Mouse (Mus musculus) liver, embryonic 15.5 days (tissue): Measurements from ENCODE around the gene Sfi1. TPM values are rescaled to one million over a fixed set of nuclear protein-coding genes. Genes with fewer than 3 reads are reported as not detected.

Experiments
- ATAC-seq: fragments of 200-750 bp; cut with Nextera tagmentation; 2 replicates; pipeline ENCODE4 v1.8.0; 2017; ENCODE audit warnings: moderate number of reproducible peaks, mild to moderate bottlenecking, moderate library complexity; ENCODE audit not compliant: insufficient read depth
- H3K27ac ChIP-seq: fragments of 300-500 bp; sonication (generic); replicated peaks from 2 replicates; pipeline ENCODE4 v1.5.1; 2015; ENCODE audit warnings: mild to moderate bottlenecking, inconsistent platforms
- H3K27me3 ChIP-seq: fragments of 300-500 bp; sonication (generic); 2 replicates; pipeline ENCODE4 v1.6.1; 2015; ENCODE audit warnings: mild to moderate bottlenecking, inconsistent platforms
- H3K36me3 ChIP-seq: fragments of 300-500 bp; sonication (generic); replicated peaks from 2 replicates; pipeline ENCODE4 v1.6.1; 2015; ENCODE audit warnings: moderate library complexity, mild to moderate bottlenecking, inconsistent platforms
- H3K4me1 ChIP-seq: fragments of 300-500 bp; sonication (generic); replicated peaks from 2 replicates; pipeline ENCODE4 v1.6.1; 2015; ENCODE audit warnings: inconsistent platforms
- H3K4me2 ChIP-seq: fragments of 300-500 bp; sonication (generic); 2 replicates; pipeline ENCODE4 v1.6.1; 2015; ENCODE audit warnings: moderate library complexity, mild to moderate bottlenecking, inconsistent platforms
- H3K4me3 ChIP-seq: fragments of 300-500 bp; sonication (generic); replicated peaks from 2 replicates; pipeline ENCODE4 v1.5.1; 2015; ENCODE audit warnings: mild to moderate bottlenecking, inconsistent platforms
- H3K9ac ChIP-seq: fragments of 300-500 bp; sonication (generic); 2 replicates; pipeline ENCODE4 v1.6.1; 2015; ENCODE audit warnings: moderate library complexity, mild to moderate bottlenecking, inconsistent platforms
- H3K9me3 ChIP-seq: fragments of 300-500 bp; sonication (generic); replicated peaks from 2 replicates; pipeline ENCODE4 v1.6.1; 2016; ENCODE audit warnings: inconsistent platforms
- WGBS: fragments of 180-500 bp; shearing (Covaris S2); methylation state at CpG from one replicate; pipeline ENCODE4 v1.1.7; 2015; ENCODE audit warnings: mixed read lengths; ENCODE audit not compliant: insufficient replicate concordance; 5-methylcytosine and 5-hydroxymethylcytosine counted together
- polyA plus RNA-seq: library from polyadenylated mRNA; unstranded; fragments of >200 nt; fragmentation: Nextera tagmentation; extraction: Ambion mirVana; gene quantifications from 2 replicates; pipeline ENCODE4 v1.2.1, GENCODE M21; 2015

Gene Sfi1
- polyA plus RNA-seq = 3.2 and 4.2 TPM in 2 replicates

GRCm38 (mm10) chr11:3193363-3193762 is at the start of gene Sfi1:
Gene Sfi1, minus strand, starts transcription at chr11:3193463.
- no peak within 1 kb of the TSS for H3K4me2 ChIP-seq

GRCm38 (mm10) chr11:3242395-3242794 is 49.1 kb upstream of the Sfi1 start:
- H3K27ac ChIP-seq = no peak overlapping the region
- H3K9me3 ChIP-seq = no peaks in the 10 kb centered on the region
- H3K9ac ChIP-seq = no peak overlapping the region
- WGBS = 83% methylated on average over 7 of the region's 7 CpGs
- H3K36me3 ChIP-seq = peaks cover 98% of the 10 kb centered on the region
- H3K4me3 ChIP-seq = no peak overlapping the region
- H3K27me3 ChIP-seq = no peaks in the 10 kb centered on the region
- H3K4me2 ChIP-seq = no peak overlapping the region
- no peaks in the 10 kb centered on the region for H3K4me1 ChIP-seq
- ATAC-seq = no peak

More at GRCm38 (mm10) chr11:3193363-3193762, at the start of gene Sfi1:
- no peak within 1 kb of the TSS for H3K27ac ChIP-seq
- 76% methylated on average over 25 of the region's 25 CpGs for WGBS
- ATAC-seq = no peak
- H3K36me3 ChIP-seq = no peaks in the 10 kb centered on the region
- H3K9me3 ChIP-seq = no peaks in the 10 kb centered on the region
- no peaks in the 10 kb centered on the region for H3K27me3 ChIP-seq
- H3K9ac ChIP-seq = no peak within 1 kb of the TSS
- H3K4me1 ChIP-seq = no peaks in the 10 kb centered on the region
- no peak within 1 kb of the TSS for H3K4me3 ChIP-seq

DNA sequence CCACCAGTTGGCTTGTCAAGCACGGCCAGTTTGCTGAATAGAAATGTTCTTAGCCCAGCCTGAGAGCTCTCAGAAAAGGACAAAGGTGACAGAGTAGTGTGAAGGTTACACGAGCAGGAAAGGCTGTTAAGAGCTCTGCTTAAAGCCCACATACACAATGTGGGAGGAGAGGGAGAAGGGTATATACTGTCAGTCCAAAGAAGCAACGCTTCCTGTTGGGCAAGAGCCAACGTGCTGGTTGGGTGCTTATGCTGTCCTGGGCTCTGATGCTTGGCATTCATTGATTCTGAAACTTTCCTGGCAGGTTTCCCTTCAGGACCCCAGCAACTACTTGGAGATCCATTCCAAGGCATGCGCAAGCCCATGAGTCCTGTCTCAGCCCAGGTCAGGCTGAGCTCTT is 42.0 kb upstream of the Sfi1 start:
- 0 out of 2 replicates have a peak, but pooled peaks cover 6% of the 10 kb centered on the region for H3K4me1 ChIP-seq
- 78% methylated on average over 5 of the region's 5 CpGs for WGBS

DNA sequence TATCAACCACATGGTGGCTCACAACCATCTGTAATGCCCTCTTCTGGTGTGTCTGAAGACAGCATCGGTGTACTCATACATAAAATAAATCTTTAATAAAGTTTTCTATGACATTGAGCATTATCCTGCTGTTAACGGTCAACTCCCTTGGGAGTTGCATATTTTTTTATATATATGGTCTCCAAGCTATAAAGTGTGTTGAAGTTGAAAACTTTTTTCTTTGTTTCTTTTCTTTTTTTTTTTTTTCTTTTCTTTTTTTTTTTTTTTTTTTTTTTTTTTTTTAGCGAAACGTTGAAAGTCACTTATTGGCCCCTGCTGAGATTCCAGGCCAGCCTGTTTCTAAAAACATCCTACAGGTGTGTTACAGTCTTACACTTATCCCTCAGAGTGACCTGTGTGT is 40.4 kb upstream of the Sfi1 start:
- ATAC-seq = no peak

More for the DNA sequence above, 42.0 kb upstream of the Sfi1 start:
- no peak overlapping the region for H3K4me2 ChIP-seq
- H3K27me3 ChIP-seq = no peaks in the 10 kb centered on the region
- no peak overlapping the region for H3K27ac ChIP-seq
- ATAC-seq = no peak
- H3K36me3 ChIP-seq = peaks cover 97% of the 10 kb centered on the region
- no peak overlapping the region for H3K4me3 ChIP-seq
- no peak overlapping the region for H3K9ac ChIP-seq
- no peaks in the 10 kb centered on the region for H3K9me3 ChIP-seq

GRCm38 (mm10) chr11:3232248-3232647 is 39.0 kb upstream of the Sfi1 start:
- no peak overlapping the region for H3K27ac ChIP-seq
- WGBS = 68% methylated on average over 3 of the region's 3 CpGs
- no peaks in the 10 kb centered on the region for H3K9me3 ChIP-seq
- H3K9ac ChIP-seq = no peak overlapping the region
- ATAC-seq = no peak
- no peak overlapping the region for H3K4me2 ChIP-seq
- 0 out of 2 replicates have a peak, but pooled peaks cover 6% of the 10 kb centered on the region for H3K4me1 ChIP-seq
- H3K36me3 ChIP-seq = peaks cover 92% of the 10 kb centered on the region
- no peaks in the 10 kb centered on the region for H3K27me3 ChIP-seq
- no peak overlapping the region for H3K4me3 ChIP-seq

More for the DNA sequence above, 40.4 kb upstream of the Sfi1 start:
- H3K4me3 ChIP-seq = no peak overlapping the region
- H3K4me2 ChIP-seq = no peak overlapping the region
- 92% methylated on average over 4 of the region's 4 CpGs for WGBS
- H3K27ac ChIP-seq = no peak overlapping the region
- 0 out of 2 replicates have a peak, but pooled peaks cover 6% of the 10 kb centered on the region for H3K4me1 ChIP-seq
- H3K9ac ChIP-seq = no peak overlapping the region
- peaks cover 95% of the 10 kb centered on the region for H3K36me3 ChIP-seq
- H3K9me3 ChIP-seq = no peaks in the 10 kb centered on the region
- H3K27me3 ChIP-seq = no peaks in the 10 kb centered on the region

DNA sequence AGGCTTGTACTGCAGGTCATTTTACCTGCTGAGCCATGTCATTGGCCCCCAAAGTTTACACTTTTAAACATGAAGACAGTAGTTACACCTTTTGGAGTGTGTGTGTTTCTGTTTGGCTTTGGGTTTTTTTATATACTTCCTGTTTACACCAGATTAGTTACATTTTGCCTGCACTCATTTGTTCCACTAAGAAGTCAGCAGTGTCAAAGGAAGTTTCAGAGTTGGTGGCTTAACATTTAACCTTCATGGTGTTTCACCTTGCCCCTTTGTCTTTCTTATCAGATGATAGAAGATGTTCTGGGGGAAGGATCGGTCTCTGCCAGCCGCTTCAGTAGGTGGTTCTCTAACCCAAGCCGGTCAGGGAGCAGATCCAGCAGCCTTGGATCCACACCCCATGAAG is 33.9 kb upstream of the Sfi1 start:
- no peak for ATAC-seq
- no peaks in the 10 kb centered on the region for H3K4me1 ChIP-seq
- no peak overlapping the region for H3K9ac ChIP-seq
- no peak overlapping the region for H3K4me3 ChIP-seq
- H3K27ac ChIP-seq = no peak overlapping the region
- H3K36me3 ChIP-seq = peaks cover 92% of the 10 kb centered on the region
- H3K9me3 ChIP-seq = no peaks in the 10 kb centered on the region
- no peaks in the 10 kb centered on the region for H3K27me3 ChIP-seq
- no peak overlapping the region for H3K4me2 ChIP-seq
- WGBS = 87% methylated on average over 3 of the region's 3 CpGs

DNA sequence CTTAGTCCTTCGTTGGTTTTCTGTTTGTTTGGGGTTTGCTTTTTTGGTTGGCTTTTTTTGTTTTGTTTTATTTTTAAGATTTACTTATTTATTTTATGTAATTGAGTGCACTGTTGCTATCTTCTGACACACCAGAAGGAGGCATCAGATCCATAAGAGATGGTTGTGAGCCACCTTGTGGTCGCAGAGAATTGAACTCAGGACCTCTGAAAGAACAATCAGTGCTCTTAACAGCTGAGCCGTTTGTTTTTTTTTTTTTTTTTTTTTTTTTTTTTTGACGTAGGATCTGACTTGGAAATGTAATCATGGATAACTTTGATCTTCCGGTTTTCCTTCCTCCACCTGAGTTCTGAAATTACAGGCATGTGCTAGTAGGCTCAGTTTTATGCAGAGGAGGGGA is 29.8 kb upstream of the Sfi1 start:
- no peaks in the 10 kb centered on the region for H3K4me1 ChIP-seq
- H3K27me3 ChIP-seq = no peaks in the 10 kb centered on the region
- no peak overlapping the region for H3K4me2 ChIP-seq
- ATAC-seq = no peak
- 73% methylated on average over 5 of the region's 5 CpGs for WGBS
- H3K27ac ChIP-seq = no peak overlapping the region
- H3K9ac ChIP-seq = no peak overlapping the region
- no peak overlapping the region for H3K4me3 ChIP-seq
- H3K9me3 ChIP-seq = no peaks in the 10 kb centered on the region
- peaks cover 90% of the 10 kb centered on the region for H3K36me3 ChIP-seq

DNA sequence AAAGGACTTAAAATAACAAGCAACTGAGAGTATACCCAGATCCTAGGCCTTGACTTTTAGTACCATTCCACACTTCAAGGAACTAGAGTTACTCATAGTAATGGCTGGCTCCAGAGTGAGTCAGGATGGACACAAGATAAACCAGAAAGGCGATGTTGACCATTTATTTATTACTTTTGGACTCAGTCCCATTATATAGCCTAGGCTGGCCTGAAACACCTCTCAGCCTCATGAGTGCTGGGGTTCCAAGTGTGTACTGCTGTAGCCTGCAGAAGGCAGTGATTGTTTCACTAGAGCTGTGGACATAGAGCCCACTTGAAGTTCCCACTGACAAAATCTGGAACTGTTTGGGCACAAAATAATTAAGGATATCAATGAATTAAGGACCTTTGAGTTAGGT is 19.3 kb upstream of the Sfi1 start:
- H3K36me3 ChIP-seq = peaks cover 92% of the 10 kb centered on the region
- H3K9me3 ChIP-seq = no peaks in the 10 kb centered on the region
- no peaks in the 10 kb centered on the region for H3K27me3 ChIP-seq
- no peak overlapping the region for H3K4me2 ChIP-seq
- H3K27ac ChIP-seq = no peak overlapping the region
- H3K4me1 ChIP-seq = 0 out of 2 replicates have a peak, but pooled peaks cover 5% of the 10 kb centered on the region
- no peak overlapping the region for H3K9ac ChIP-seq
- 64% methylated on average over 1 of the region's 1 CpGs for WGBS
- ATAC-seq = no peak
- H3K4me3 ChIP-seq = no peak overlapping the region

DNA sequence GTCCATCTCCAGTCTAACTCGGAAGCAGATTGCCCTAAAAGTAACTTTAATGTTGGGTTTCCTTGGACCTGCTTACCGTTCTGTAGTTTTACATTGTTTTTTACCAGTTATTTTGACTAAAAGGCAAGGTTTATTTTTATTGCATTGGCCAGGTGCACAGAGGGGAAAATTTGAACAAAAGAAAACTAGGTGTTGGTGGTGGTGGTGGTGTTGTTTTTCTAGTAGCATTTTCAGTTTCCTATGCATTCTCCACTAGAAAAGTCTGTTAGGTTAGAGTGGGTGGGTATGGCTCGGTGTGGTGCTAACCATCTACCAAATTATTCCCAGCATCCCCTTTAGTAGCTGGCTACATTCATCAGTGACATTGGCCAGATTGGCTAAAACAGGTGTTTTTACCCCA is 13.5 kb upstream of the Sfi1 start:
- H3K4me2 ChIP-seq = no peak overlapping the region
- 89% methylated on average over 3 of the region's 3 CpGs for WGBS
- H3K4me1 ChIP-seq = peaks cover 30% of the 10 kb centered on the region
- ATAC-seq = no peak
- no peak overlapping the region for H3K27ac ChIP-seq
- no peaks in the 10 kb centered on the region for H3K9me3 ChIP-seq
- H3K9ac ChIP-seq = no peak overlapping the region
- peaks cover 72% of the 10 kb centered on the region for H3K36me3 ChIP-seq
- no peaks in the 10 kb centered on the region for H3K27me3 ChIP-seq
- H3K4me3 ChIP-seq = no peak overlapping the region

DNA sequence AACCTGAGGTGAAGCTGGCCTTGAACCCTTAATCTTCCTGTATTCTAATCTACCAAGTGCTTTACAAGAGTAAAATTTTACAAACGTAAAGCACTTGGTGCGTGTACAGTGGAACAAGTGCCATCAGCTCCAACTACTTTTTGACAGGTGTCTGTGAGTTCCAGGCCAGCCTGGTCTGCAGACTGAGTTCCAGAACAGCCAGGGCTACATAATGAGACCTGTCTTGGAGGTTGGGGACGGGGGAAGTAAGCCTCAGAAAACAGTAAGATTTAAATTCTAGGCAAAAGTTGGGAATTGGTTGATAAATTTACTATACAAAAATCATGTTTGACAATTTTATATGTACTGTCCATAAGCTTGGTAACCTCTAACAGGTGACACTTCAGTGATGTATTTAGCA is 11.9 kb upstream of the Sfi1 start:
- peaks cover 58% of the 10 kb centered on the region for H3K36me3 ChIP-seq
- no peak overlapping the region; the same call in 1 of the 2 replicates for H3K9ac ChIP-seq
- H3K4me2 ChIP-seq = peak overlapping the region; percentile 50
- H3K9me3 ChIP-seq = no peaks in the 10 kb centered on the region
- H3K4me1 ChIP-seq = peaks cover 30% of the 10 kb centered on the region
- H3K27ac ChIP-seq = no peak overlapping the region
- ATAC-seq = no peak
- H3K27me3 ChIP-seq = no peaks in the 10 kb centered on the region
- 78% methylated on average over 3 of the region's 3 CpGs for WGBS
- H3K4me3 ChIP-seq = no peak overlapping the region

- H3K9ac ChIP-seq = no peak overlapping the region
- H3K9me3 ChIP-seq = no peaks in the 10 kb centered on the region
- no peak for ATAC-seq
- peaks cover 45% of the 10 kb centered on the region for H3K36me3 ChIP-seq
- H3K27ac ChIP-seq = no peak overlapping the region
- no peaks in the 10 kb centered on the region for H3K27me3 ChIP-seq
- H3K4me2 ChIP-seq = peak overlapping the region; percentile 50
- 39% methylated on average over 2 of the region's 2 CpGs for WGBS
- H3K4me1 ChIP-seq = peaks cover 30% of the 10 kb centered on the region
- H3K4me3 ChIP-seq = peak overlapping the region; percentile 58
These were observed 10.5 kb upstream of the Sfi1 start for GRCm38 (mm10) chr11:3203771-3204170.

GRCm38 (mm10) chr11:3202781-3203441 is 9.6 kb upstream of the Sfi1 start:
- H3K27me3 ChIP-seq = no peaks in the 10 kb centered on the region
- WGBS = under 1% methylated on average over 57 of the region's 57 CpGs
- H3K9me3 ChIP-seq = no peaks in the 10 kb centered on the region
- peak overlapping the region; percentile 58 for H3K4me3 ChIP-seq
- H3K27ac ChIP-seq = peak overlapping the region; percentile 51
- peaks cover 36% of the 10 kb centered on the region for H3K36me3 ChIP-seq
- peak; percentile 63 for ATAC-seq
- H3K4me2 ChIP-seq = peak overlapping the region; percentile 50
- peaks cover 25% of the 10 kb centered on the region for H3K4me1 ChIP-seq
- peak overlapping the region; percentile 57 for H3K9ac ChIP-seq
